Mouse (Mus musculus): Measurements from ENCODE around the gene Ffar1.

DNA sequence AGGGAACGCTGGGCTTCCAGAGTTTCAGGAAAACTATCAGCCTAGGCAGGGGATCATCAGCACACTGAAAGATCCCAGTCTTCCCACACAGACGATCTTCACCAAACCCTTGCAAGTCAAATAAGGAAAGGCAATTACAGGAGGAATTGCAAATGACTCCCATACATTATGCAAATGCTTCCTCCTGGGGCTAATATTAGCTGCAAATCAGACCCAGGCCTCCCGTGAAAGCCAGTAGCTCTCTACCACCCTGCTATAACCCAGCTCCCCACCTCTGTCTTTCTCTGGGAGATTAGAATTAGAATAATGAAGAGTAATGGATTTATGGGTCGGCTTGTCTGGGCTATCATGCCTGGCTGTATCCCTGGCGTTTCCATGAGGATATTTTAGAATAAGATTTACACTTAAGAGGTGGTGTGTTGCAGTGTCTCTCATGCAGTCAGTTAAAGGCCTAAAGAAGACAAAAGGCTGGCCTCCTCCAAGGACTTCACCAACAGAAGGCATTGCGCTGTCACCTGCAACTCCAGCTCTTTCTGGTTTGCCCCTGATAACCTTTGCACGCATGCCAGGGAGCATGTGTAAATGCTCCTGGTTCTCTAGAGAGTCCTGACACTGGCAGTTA is 16.6 kb downstream of the Ffar1 start:
- no peak for TF ChIP-seq CTCF (IDR thresholded peaks at IDR 0.05; ENCODE audit: low read depth, low read length)
- TF ChIP-seq TAL1 (conservative IDR thresholded peaks at IDR 0.05; ENCODE audit: low read depth, low read length) = no peak
- no peak for TF ChIP-seq POLR2AphosphoS5 (IDR thresholded peaks at IDR 0.05; ENCODE audit: insufficient replicate concordance, low read depth, low read length)
- TF ChIP-seq GATA1 (IDR thresholded peaks at IDR 0.05; ENCODE audit: borderline replicate concordance, low read length) = no peak

Data from G1E (cell line).